Mouse (Mus musculus) liver, embryonic 12.5 days (tissue): ENCODE results near the gene Ssr2. TPM values are rescaled to one million over a fixed set of nuclear protein-coding genes. Genes with fewer than 3 reads are reported as not detected.

ENCODE experiments used
- ATAC-seq: fragments of 200-750 bp; cut with Nextera tagmentation; 2 replicates; pipeline ENCODE4 v1.8.0; 2017; ENCODE audit warnings: moderate number of reproducible peaks, mild to moderate bottlenecking, moderate library complexity
- H3K27ac ChIP-seq: fragments of 300-500 bp; sonication (generic); 2 replicates; pipeline ENCODE4 v1.5.1; 2016; ENCODE audit warnings: mild to moderate bottlenecking
- H3K27me3 ChIP-seq: fragments of 300-500 bp; sonication (generic); replicated peaks from 2 replicates; pipeline ENCODE4 v1.6.1; 2016; ENCODE audit warnings: mild to moderate bottlenecking, moderate library complexity
- H3K36me3 ChIP-seq: fragments of 300-500 bp; sonication (generic); 2 replicates; pipeline ENCODE4 v1.6.1; 2016; ENCODE audit warnings: mild to moderate bottlenecking, moderate library complexity
- H3K4me1 ChIP-seq: fragments of 300-500 bp; sonication (generic); 2 replicates; pipeline ENCODE4 v1.6.1; 2016
- H3K4me2 ChIP-seq: fragments of 300-500 bp; sonication (generic); 2 replicates; pipeline ENCODE4 v1.6.1; 2016; ENCODE audit warnings: mild to moderate bottlenecking, moderate library complexity
- H3K4me3 ChIP-seq: fragments of 300-500 bp; sonication (generic); 2 replicates; pipeline ENCODE4 v1.5.1; 2016; ENCODE audit warnings: mild to moderate bottlenecking, moderate library complexity
- H3K9ac ChIP-seq: fragments of 300-500 bp; sonication (generic); 2 replicates; pipeline ENCODE4 v1.6.1; 2016; ENCODE audit warnings: mild to moderate bottlenecking, moderate library complexity
- H3K9me3 ChIP-seq: fragments of 300-500 bp; sonication (generic); replicated peaks from 2 replicates; pipeline ENCODE4 v1.6.1; 2016; ENCODE audit warnings: mild to moderate bottlenecking, moderate library complexity
- WGBS: fragments of 180-500 bp; shearing (Covaris S2); methylation state at CpG from one replicate; pipeline ENCODE4 v1.1.7; 2016; ENCODE audit not compliant: insufficient replicate concordance; 5-methylcytosine and 5-hydroxymethylcytosine counted together
- microRNA counts: library from miRNA; unstranded; fragments of <30 nt; microRNA quantifications from one replicate; lab custom pipeline; 2017
- microRNA-seq: library from miRNA; unstranded; fragments of <30 nt; microRNA quantifications from one replicate; pipeline ENCODE4, GENCODE M21; 2017
- polyA plus RNA-seq: library from polyadenylated mRNA; unstranded; fragments of >200 nt; fragmentation: Nextera tagmentation; extraction: Ambion mirVana; gene quantifications from 2 replicates; pipeline ENCODE4 v1.2.1, GENCODE M21; 2016

Gene Ssr2
- polyA plus RNA-seq, 1 experiment from 2014 or later = 177 TPM

DNA sequence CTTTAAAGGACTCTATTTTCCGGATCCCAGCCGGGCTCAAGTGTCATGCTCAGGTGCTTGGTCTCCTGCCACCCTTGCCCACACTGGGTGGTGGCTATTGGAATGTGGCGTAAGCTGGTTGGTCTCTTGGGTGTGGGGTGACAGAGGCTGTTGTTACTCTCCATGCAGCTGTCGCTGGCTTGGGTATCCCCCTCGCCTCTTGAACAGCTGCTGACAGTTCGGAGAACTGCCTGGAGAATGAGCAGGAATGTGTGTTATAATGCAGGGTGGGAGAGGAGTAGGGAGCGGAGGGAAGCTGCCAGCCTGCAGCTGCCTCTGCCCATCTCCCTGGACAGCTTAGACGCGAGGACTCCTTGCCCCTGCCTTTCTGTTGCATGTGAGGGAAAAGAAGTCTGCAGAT is 54.3 kb downstream of the Ssr2 start:
- no peak overlapping the region for H3K27ac ChIP-seq
- H3K4me2 ChIP-seq = no peak overlapping the region
- no peaks in the 10 kb centered on the region for H3K9me3 ChIP-seq
- no peak overlapping the region for H3K4me3 ChIP-seq
- ATAC-seq = no peak
- no peaks in the 10 kb centered on the region for H3K27me3 ChIP-seq
- peaks cover 72% of the 10 kb centered on the region for H3K4me1 ChIP-seq
- peaks cover 72% of the 10 kb centered on the region for H3K36me3 ChIP-seq
- WGBS = 75% methylated on average over 9 of the region's 9 CpGs
- no peak overlapping the region for H3K9ac ChIP-seq

DNA sequence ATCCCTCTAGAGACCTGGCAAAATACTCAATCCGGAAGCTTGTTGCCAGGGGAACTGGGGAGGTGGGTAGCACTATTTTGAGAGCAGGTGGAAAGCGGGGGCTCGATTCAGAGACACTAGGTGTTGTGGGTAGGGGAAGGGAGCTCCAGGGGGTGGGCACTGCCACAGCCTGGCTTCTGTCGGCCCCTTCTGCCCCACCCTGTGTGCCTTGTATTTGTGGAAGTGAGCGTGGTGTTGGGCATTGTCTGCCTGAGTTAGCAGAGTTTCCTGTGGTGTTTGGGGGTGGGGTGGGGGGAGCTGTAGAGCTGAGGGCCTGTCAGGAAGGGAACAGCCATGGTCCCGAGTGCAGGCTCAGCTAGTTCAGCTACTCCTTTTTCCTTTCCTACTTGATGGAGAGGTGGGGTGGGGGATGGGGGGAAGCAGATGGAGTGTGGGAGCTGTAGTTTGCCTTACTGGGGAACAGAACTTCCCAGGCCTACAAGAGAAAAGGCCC is 55.2 kb downstream of the Ssr2 start:
- Histone ChIP-seq H3K9me3 (no peaks in the 10 kb centered on the region), H3K36me3 (peaks cover 77% of the 10 kb centered on the region), H3K27me3 (no peaks in the 10 kb centered on the region), H3K4me1 (peaks cover 64% of the 10 kb centered on the region), H3K4me3 (no peak overlapping the region), H3K4me2 (no peak overlapping the region), H3K9ac (no peak overlapping the region), H3K27ac (no peak overlapping the region)
- WGBS = 60% methylated on average over 6 of the region's 6 CpGs
- no peak for ATAC-seq

DNA sequence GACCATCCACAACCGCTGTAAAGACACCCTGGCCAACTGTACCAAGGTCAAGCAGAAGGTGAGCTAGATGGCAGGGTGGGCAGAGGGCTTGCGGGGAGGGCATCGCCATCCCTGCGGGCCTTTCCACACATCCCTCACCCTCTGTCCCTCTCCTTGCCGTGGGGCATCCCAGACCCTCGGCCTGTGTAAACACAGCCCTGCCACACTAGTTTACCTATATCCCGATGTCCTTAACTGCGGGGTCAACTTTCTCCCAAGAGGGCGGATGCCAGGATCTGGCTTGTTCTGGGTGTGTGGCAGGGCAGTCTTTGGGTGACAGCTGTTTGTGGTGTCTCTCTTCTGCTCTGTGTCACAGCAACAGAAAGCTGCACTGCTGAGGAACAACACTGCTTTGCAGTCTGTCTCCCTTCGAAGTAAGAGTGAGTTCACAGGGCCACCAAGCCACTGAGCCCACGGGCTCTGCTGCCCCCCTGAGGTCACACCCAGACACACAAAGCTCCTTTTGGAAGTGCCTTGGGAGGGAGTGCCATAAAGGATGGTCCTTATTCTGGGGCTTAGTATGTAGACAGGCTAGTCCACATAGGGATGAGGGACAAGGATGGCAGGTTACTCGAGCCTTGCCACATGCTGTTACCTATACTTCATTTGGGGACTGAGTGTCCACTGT is 56.4 kb downstream of the Ssr2 start:
- H3K9ac ChIP-seq = no peak overlapping the region
- peaks cover 53% of the 10 kb centered on the region for H3K4me1 ChIP-seq
- H3K9me3 ChIP-seq = no peaks in the 10 kb centered on the region
- H3K27ac ChIP-seq = no peak overlapping the region
- H3K36me3 ChIP-seq = peaks cover 84% of the 10 kb centered on the region
- WGBS = 76% methylated on average over 12 of the region's 12 CpGs
- ATAC-seq = no peak
- no peak overlapping the region for H3K4me3 ChIP-seq
- H3K4me2 ChIP-seq = no peak overlapping the region
- H3K27me3 ChIP-seq = no peaks in the 10 kb centered on the region

DNA sequence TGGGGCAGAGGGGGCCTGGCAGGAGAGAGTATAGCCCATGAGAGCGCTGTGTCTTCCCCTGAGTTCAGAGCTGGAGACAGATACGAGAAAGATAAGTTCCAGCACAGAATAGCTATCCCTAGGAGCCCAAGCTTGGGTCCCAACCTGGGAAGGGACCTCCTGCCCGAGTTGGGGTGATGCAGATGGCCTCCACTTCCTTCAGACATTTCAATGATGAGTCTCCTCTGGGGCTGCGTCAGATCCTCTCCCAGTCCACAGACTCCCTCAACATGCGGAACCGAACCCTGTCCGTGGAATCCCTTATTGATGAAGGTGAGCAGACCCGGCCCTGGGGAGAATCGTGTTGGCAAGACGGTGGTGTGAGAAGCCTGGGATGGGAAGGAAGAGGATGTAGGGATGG is 57.4 kb downstream of the Ssr2 start:
- 82% methylated on average over 10 of the region's 10 CpGs for WGBS
- no peak overlapping the region for H3K4me2 ChIP-seq
- peaks cover 43% of the 10 kb centered on the region for H3K4me1 ChIP-seq
- no peaks in the 10 kb centered on the region for H3K27me3 ChIP-seq
- peaks cover 91% of the 10 kb centered on the region for H3K36me3 ChIP-seq
- H3K9ac ChIP-seq = no peak overlapping the region
- no peak for ATAC-seq
- H3K9me3 ChIP-seq = no peaks in the 10 kb centered on the region
- no peak overlapping the region for H3K4me3 ChIP-seq
- H3K27ac ChIP-seq = no peak overlapping the region

DNA sequence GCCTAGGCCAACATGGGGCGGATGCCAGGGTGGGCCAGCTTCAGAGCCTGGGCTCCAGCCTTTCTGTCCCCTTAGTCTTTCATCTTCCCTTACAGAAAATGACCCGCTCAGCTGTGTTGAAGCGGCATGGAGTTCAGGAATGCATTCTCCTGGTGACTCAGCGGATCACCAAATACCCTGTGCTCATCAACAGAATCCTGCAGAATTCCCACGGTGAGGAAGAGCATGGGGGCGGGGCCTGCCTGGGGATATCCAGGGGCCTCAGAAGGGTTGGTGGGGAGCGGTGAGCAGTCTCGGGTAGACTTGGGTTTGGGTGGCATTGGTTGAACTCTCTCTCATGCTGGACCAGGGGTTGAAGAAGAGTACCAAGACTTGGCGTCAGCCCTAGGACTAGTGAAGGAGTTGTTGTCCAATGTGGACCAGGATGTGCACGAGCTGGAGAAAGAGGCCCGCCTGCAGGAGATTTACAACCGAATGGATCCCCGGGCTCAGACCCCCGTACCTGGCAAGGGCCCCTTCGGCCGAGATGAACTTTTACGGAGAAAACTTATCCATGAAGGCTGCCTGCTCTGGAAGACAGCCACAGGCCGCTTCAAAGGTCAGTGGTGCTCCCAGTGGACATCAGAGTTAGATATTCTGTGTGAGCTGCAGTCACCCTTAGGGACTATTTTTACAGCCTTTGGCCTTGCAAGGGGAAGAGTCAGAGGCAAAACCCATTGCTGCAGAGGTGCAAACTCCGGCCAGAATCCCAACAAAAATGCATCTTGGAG is 60.0 kb downstream of the Ssr2 start:
- Histone ChIP-seq H3K4me2 (no peak overlapping the region), H3K4me3 (no peak overlapping the region), H3K36me3 (peaks cover 95% of the 10 kb centered on the region), H3K4me1 (peaks cover 17% of the 10 kb centered on the region), H3K27me3 (no peaks in the 10 kb centered on the region), H3K9ac (no peak overlapping the region), H3K27ac (no peak overlapping the region), H3K9me3 (no peaks in the 10 kb centered on the region)
- ATAC-seq = no peak
- WGBS = 86% methylated on average over 19 of the region's 19 CpGs

DNA sequence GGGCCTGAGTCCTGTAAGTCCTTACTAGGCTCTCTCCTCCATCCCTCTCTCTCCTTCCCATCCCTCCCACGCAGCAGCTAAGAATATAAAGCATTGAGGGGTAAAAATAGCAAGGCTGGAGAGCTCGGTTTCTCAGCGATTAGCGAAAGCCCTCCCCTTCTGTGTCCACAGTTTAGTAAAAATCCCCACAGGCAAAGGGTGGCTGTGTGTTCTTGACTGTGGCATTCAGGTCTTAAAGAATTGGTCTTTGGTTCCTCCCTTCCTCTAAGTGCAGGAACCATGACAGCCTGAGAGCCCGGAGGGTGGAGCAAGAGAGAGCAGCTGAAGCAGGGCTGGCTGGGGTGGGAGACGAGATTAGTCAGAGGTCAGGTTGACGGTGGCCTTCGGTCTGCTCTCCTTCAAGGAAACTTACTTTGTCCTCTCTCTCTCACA is 60.9 kb downstream of the Ssr2 start:
- no peak for ATAC-seq
- H3K27me3 ChIP-seq = no peaks in the 10 kb centered on the region
- H3K9ac ChIP-seq = no peak overlapping the region
- peaks cover 8% of the 10 kb centered on the region for H3K4me1 ChIP-seq
- H3K36me3 ChIP-seq = peaks cover 95% of the 10 kb centered on the region
- no peak overlapping the region for H3K4me2 ChIP-seq
- no peaks in the 10 kb centered on the region for H3K9me3 ChIP-seq
- H3K4me3 ChIP-seq = no peak overlapping the region
- WGBS = 86% methylated on average over 8 of the region's 8 CpGs
- H3K27ac ChIP-seq = no peak overlapping the region

DNA sequence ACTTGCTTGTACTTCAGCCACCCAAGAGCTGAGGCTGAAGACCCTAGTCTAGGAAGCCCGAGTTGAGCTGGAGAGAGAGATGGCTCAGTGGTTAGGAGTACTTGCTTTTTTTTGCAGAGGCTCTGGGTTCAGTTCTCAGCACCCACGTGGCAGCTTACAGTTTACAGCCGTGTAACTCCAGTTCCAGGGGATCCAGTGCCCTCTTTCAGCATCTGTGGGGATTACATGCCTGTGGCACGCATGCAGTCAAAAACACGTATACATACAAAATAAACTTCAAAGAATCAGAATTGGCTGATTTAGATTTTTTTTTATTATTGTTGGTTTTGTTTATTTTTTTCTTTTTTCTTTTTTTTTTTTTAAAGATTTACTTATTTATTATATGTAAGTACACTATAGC is 61.5 kb downstream of the Ssr2 start:
- no peak overlapping the region for H3K4me3 ChIP-seq
- H3K4me1 ChIP-seq = peaks cover 3% of the 10 kb centered on the region; the same call in 1 of the 2 replicates
- no peak for ATAC-seq
- H3K4me2 ChIP-seq = no peak overlapping the region
- 84% methylated on average over 5 of the region's 5 CpGs for WGBS
- no peaks in the 10 kb centered on the region for H3K27me3 ChIP-seq
- no peak overlapping the region for H3K27ac ChIP-seq
- no peak overlapping the region for H3K9ac ChIP-seq
- H3K9me3 ChIP-seq = no peaks in the 10 kb centered on the region
- peaks cover 95% of the 10 kb centered on the region for H3K36me3 ChIP-seq

MicroRNAs encoded within 50 kb of the gene (microRNA counts, 519-probe panel; counts per million panel counts)
- microRNA mmu-miR-1905 (lab: Ali Mortazavi, UCI) = 582 counts per million, percentile 70 among the panel's probes with 10 or more counts

Small RNAs within 50 kb of the gene (microRNA-seq; reads per million reads assigned to microRNA genes)
- gene Mir1905 = not detected

Other genes with a start within 250 kb of the Ssr2 start
- 1.6 and 2.0 TPM in 2 replicates for gene Tmem79, start 239.7 kb upstream of the Ssr2 start, polyA plus RNA-seq
- 56.1 and 58.8 TPM in 2 replicates for gene Smg5, start 239.6 kb upstream of the Ssr2 start, polyA plus RNA-seq
- 9.2 and 10.0 TPM in 2 replicates for gene Paqr6, start 211.3 kb upstream of the Ssr2 start, polyA plus RNA-seq
- gene Bglap3, start 203.1 kb upstream of the Ssr2 start, polyA plus RNA-seq = 0.11 and 0.13 TPM in 2 replicates
- not detected in 2 replicates for gene Bglap2, start 197.2 kb upstream of the Ssr2 start, polyA plus RNA-seq
- not detected in 2 replicates for gene Bglap, start 191.4 kb upstream of the Ssr2 start, polyA plus RNA-seq
- 104 and 115 TPM in 2 replicates for gene Pmf1, start 165.5 kb upstream of the Ssr2 start, polyA plus RNA-seq
- gene Slc25a44, start 150.7 kb upstream of the Ssr2 start, polyA plus RNA-seq = 14.0 and 14.9 TPM in 2 replicates
- gene Sema4a, start 114.7 kb upstream of the Ssr2 start, polyA plus RNA-seq = 14.4 and 17.6 TPM in 2 replicates
- gene Lmna, start 65.9 kb upstream of the Ssr2 start, polyA plus RNA-seq = 189 TPM in 2 replicates
- gene Mex3a, start 43.5 kb upstream of the Ssr2 start, polyA plus RNA-seq = 2.8 and 3.1 TPM in 2 replicates
- 0.70 TPM in 1 of 2 replicates, not detected in the other for gene Rab25, start 27.6 kb upstream of the Ssr2 start, polyA plus RNA-seq
- gene Lamtor2, start 22.8 kb upstream of the Ssr2 start, polyA plus RNA-seq = 101 and 102 TPM in 2 replicates
- gene Ubqln4, start 22.1 kb upstream of the Ssr2 start, polyA plus RNA-seq = 37.9 and 39.5 TPM in 2 replicates
- 30.5 and 33.0 TPM in 2 replicates for gene Arhgef2, start 30.1 kb downstream of the Ssr2 start, polyA plus RNA-seq
- not detected in 2 replicates for gene Rxfp4, start 77.3 kb downstream of the Ssr2 start, polyA plus RNA-seq
- 44.1 and 46.4 TPM in 2 replicates for gene Khdc4, start 109.9 kb downstream of the Ssr2 start, polyA plus RNA-seq
- 36.0 and 36.4 TPM in 2 replicates for gene Rit1, start 141.0 kb downstream of the Ssr2 start, polyA plus RNA-seq
- gene Syt11, start 199.3 kb downstream of the Ssr2 start, polyA plus RNA-seq = 1.4 and 1.5 TPM in 2 replicates